Mouse (Mus musculus): ENCODE measurements at regions not wholly inside any gene's neighbourhood (a gene's known extent, or its start where the extent isn't known, plus 50 kb on each side); places are given as distances from the start of the nearest gene placed in this dataset.

DNA sequence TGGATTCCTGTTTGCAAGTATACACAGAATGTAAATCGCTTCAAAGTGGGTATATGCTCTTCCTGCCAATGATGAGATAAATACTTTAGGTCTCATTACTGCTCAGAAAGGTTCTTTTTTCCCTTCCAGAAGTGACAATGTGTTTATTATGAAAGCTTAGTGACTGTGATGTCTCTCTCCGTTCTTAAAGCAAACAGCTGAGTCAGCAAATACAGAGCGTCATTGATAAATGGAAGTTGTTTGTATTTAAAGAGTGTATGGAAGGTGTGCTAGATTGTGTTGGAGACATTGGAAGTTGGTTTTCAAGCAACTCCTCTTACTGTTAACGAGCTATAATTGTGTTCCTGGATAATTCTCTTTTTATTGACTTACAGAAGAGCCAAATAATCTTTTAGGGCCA, 408.0 kb downstream of the Prr30 start:
- no peak for DNase-seq (ENCODE audit: low read depth, low spot score)
- H3K4me1 ChIP-seq (ENCODE audit: control insufficient read depth in 2 of 2, insufficient read depth in 2 of 2, low read length in 2 of 2, poor library complexity in 1 of 2), result no peaks in the 10 kb centered on the region
- H3K9me3 ChIP-seq (ENCODE audit: control insufficient read depth, insufficient read depth, low read depth, low read length), result no peaks in the 10 kb centered on the region
- no peak overlapping the region for H3K4me3 ChIP-seq (ENCODE audit: insufficient read depth in 1 of 2, low read depth in 1 of 2, low read length in 2 of 2, poor library complexity in 1 of 2, severe bottlenecking in 1 of 2)
- H3K9ac ChIP-seq (ENCODE audit: insufficient read depth, low read depth, low read length, poor library complexity, severe bottlenecking), result no peak overlapping the region
- H3K36me3 ChIP-seq (ENCODE audit: control insufficient read depth, insufficient read depth, low read length, poor library complexity, severe bottlenecking), result no peaks in the 10 kb centered on the region
- no peak overlapping the region for H3K27ac ChIP-seq (ENCODE audit: insufficient read depth, low read depth, low read length, poor library complexity, severe bottlenecking)
- in situ Hi-C loops (cut with MboI; ENCODE audit: low sequenced_read_pairs in 2 of 2, unreplicated experiment in 2 of 2), result no loop called here
- TF ChIP-seq ZNF384 (IDR thresholded peaks at IDR 0.05; ENCODE audit: low read depth, low read length) (no peak), MAFK (IDR thresholded peaks at IDR 0.05; ENCODE audit: insufficient read depth, low read depth, low read length) (peak; percentile 98), HCFC1 (IDR thresholded peaks at IDR 0.05; ENCODE audit: borderline replicate concordance, insufficient read depth, low read length) (no peak), CHD2 (IDR thresholded peaks at IDR 0.05; ENCODE audit: low read depth, low read length) (no peak), ZC3H11A (IDR thresholded peaks at IDR 0.05; ENCODE audit: borderline replicate concordance, low read depth, low read length) (no peak)

- Histone ChIP-seq H3K9ac (ENCODE audit: insufficient read depth, low read depth, low read length, poor library complexity, severe bottlenecking) (no peak overlapping the region), H3K9me3 (ENCODE audit: control insufficient read depth, insufficient read depth, low read depth, low read length) (no peaks in the 10 kb centered on the region), H3K4me3 (ENCODE audit: insufficient read depth in 1 of 2, low read depth in 1 of 2, low read length in 2 of 2, poor library complexity in 1 of 2, severe bottlenecking in 1 of 2) (no peak overlapping the region), H3K27ac (ENCODE audit: insufficient read depth, low read depth, low read length, poor library complexity, severe bottlenecking) (no peak overlapping the region), H3K4me1 (ENCODE audit: control insufficient read depth in 2 of 2, insufficient read depth in 2 of 2, low read length in 2 of 2, poor library complexity in 1 of 2) (no peaks in the 10 kb centered on the region), H3K36me3 (ENCODE audit: control insufficient read depth, insufficient read depth, low read length, poor library complexity, severe bottlenecking) (no peaks in the 10 kb centered on the region)
- TF ChIP-seq HCFC1 (IDR thresholded peaks at IDR 0.05; ENCODE audit: borderline replicate concordance, insufficient read depth, low read length) (no peak), ZNF384 (IDR thresholded peaks at IDR 0.05; ENCODE audit: low read depth, low read length) (no peak), MAFK (IDR thresholded peaks at IDR 0.05; ENCODE audit: insufficient read depth, low read depth, low read length) (no peak), CHD2 (IDR thresholded peaks at IDR 0.05; ENCODE audit: low read depth, low read length) (no peak), ZC3H11A (IDR thresholded peaks at IDR 0.05; ENCODE audit: borderline replicate concordance, low read depth, low read length) (no peak)
- in situ Hi-C loops (cut with MboI; ENCODE audit: low sequenced_read_pairs in 2 of 2, unreplicated experiment in 2 of 2), result no loop called here
- DNase-seq (ENCODE audit: low read depth, low spot score), result no peak
Measured at GRCm38 (mm10) chr14:100781882-100782281, 418.2 kb downstream of the Prr30 start.

DNA sequence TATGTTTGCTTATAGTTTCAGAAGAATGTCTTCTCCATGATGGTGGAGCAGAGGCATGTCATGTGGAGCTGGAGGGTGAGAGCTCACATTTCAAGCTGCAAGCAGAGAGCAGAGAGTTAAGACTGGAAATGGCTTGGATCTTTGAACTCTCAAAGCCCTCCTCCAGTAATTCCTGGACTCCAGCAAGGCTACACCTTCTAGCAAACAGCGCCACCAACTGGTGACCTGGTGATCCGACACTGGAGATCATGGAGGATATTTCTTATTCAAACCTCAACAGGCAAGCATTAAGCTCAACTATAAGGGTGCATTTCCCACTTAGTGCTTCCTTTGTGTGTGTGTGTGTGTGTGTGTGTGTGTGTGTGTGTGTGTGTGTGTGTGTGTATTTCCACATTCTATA, 446.2 kb downstream of the Prr30 start:
- Histone ChIP-seq H3K9me3 (ENCODE audit: control insufficient read depth, insufficient read depth, low read depth, low read length) (no peaks in the 10 kb centered on the region), H3K27ac (ENCODE audit: insufficient read depth, low read depth, low read length, poor library complexity, severe bottlenecking) (no peak overlapping the region), H3K4me1 (ENCODE audit: control insufficient read depth in 2 of 2, insufficient read depth in 2 of 2, low read length in 2 of 2, poor library complexity in 1 of 2) (peaks cover 1 to 4% of the 10 kb centered on the region in 2 experiments; a peak in 3 of 4 replicates), H3K4me3 (ENCODE audit: insufficient read depth in 1 of 2, low read depth in 1 of 2, low read length in 2 of 2, poor library complexity in 1 of 2, severe bottlenecking in 1 of 2) (no peak overlapping the region), H3K9ac (ENCODE audit: insufficient read depth, low read depth, low read length, poor library complexity, severe bottlenecking) (no peak overlapping the region), H3K36me3 (ENCODE audit: control insufficient read depth, insufficient read depth, low read length, poor library complexity, severe bottlenecking) (no peaks in the 10 kb centered on the region)
- DNase-seq (ENCODE audit: low read depth, low spot score), result peak; percentile 71
- in situ Hi-C loops (cut with MboI; ENCODE audit: low sequenced_read_pairs in 2 of 2, unreplicated experiment in 2 of 2), result loop anchor here (10.0 to 25.0 kb wide), 2 partner anchors 809 to 817 kb away; no protein-coding TSS in a partner anchor
- TF ChIP-seq ZC3H11A (IDR thresholded peaks at IDR 0.05; ENCODE audit: borderline replicate concordance, low read depth, low read length) (peak; percentile 95), CHD2 (IDR thresholded peaks at IDR 0.05; ENCODE audit: low read depth, low read length) (no peak), ZNF384 (IDR thresholded peaks at IDR 0.05; ENCODE audit: low read depth, low read length) (no peak)

DNA sequence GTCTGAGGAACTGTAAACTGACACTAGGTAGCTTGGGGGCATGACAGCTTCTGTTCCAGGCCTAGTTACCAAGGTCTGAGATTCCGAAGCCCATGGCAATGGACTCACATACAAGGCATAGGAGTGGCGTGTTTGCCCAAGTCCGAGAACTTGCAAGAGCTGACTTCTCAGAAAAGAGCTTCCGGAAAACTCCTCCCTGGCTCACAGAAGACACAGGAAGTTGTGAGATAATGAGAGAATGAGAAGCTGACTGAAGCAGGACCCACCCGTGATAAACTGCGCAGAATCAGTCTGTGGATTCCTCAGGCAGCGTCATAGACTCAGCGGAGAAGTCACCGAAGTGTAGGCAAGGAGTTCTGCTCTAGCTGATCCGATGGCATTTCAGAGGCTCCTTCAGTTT, 447.4 kb downstream of the Prr30 start:
- no peak for TF ChIP-seq ZNF384 (IDR thresholded peaks at IDR 0.05; ENCODE audit: low read depth, low read length)
- no peak for TF ChIP-seq CHD2 (IDR thresholded peaks at IDR 0.05; ENCODE audit: low read depth, low read length)
- no peak for TF ChIP-seq ZC3H11A (IDR thresholded peaks at IDR 0.05; ENCODE audit: borderline replicate concordance, low read depth, low read length)
- TF ChIP-seq HCFC1 (IDR thresholded peaks at IDR 0.05; ENCODE audit: borderline replicate concordance, insufficient read depth, low read length), result no peak
- TF ChIP-seq MAFK (IDR thresholded peaks at IDR 0.05; ENCODE audit: insufficient read depth, low read depth, low read length), result no peak
- in situ Hi-C loops (cut with MboI; ENCODE audit: low sequenced_read_pairs in 2 of 2, unreplicated experiment in 2 of 2), result loop anchor here (10.0 to 25.0 kb wide), 2 partner anchors 808 to 815 kb away; no protein-coding TSS in a partner anchor

More for the DNA sequence above, 447.4 kb downstream of the Prr30 start:
- Histone ChIP-seq H3K4me1 (ENCODE audit: control insufficient read depth in 2 of 2, insufficient read depth in 2 of 2, low read length in 2 of 2, poor library complexity in 1 of 2) (peaks cover 1 to 4% of the 10 kb centered on the region in 2 experiments; a peak in 3 of 4 replicates), H3K9me3 (ENCODE audit: control insufficient read depth, insufficient read depth, low read depth, low read length) (no peaks in the 10 kb centered on the region), H3K27ac (ENCODE audit: insufficient read depth, low read depth, low read length, poor library complexity, severe bottlenecking) (no peak overlapping the region), H3K4me3 (ENCODE audit: insufficient read depth in 1 of 2, low read depth in 1 of 2, low read length in 2 of 2, poor library complexity in 1 of 2, severe bottlenecking in 1 of 2) (no peak overlapping the region), H3K36me3 (ENCODE audit: control insufficient read depth, insufficient read depth, low read length, poor library complexity, severe bottlenecking) (no peaks in the 10 kb centered on the region), H3K9ac (ENCODE audit: insufficient read depth, low read depth, low read length, poor library complexity, severe bottlenecking) (no peak overlapping the region)
- DNase-seq (ENCODE audit: low read depth, low spot score), result no peak

All from ES-E14 (cell line).